Mouse (Mus musculus) limb, embryonic 15.5 days (tissue): ENCODE data around the gene Krt9. TPM values are rescaled to one million over a fixed set of nuclear protein-coding genes. Genes with fewer than 3 reads are reported as not detected.
"Not testable (repeated sequence)": the region's sequence is repeated elsewhere in the genome, so short reads cannot be mapped to it uniquely, and the experiment has no call there.

ENCODE experiments used
- ATAC-seq: fragments of 200-750 bp; cut with Nextera tagmentation; 2 replicates; pipeline ENCODE4 v1.8.0; 2017; ENCODE audit warnings: low read depth, moderate TSS enrichment; ENCODE audit not compliant: insufficient number of reproducible peaks, low FRiP score, low TSS enrichment
- H3K27ac ChIP-seq: fragments of 300-500 bp; sonication (generic); 2 replicates; pipeline ENCODE4 v1.5.1; 2015; ENCODE audit warnings: moderate library complexity, mild to moderate bottlenecking, inconsistent platforms
- H3K27me3 ChIP-seq: fragments of 300-500 bp; sonication (generic); 2 replicates; pipeline ENCODE4 v1.6.1; 2015; ENCODE audit warnings: inconsistent platforms
- H3K36me3 ChIP-seq: fragments of 300-500 bp; sonication (generic); 2 replicates; pipeline ENCODE4 v1.6.1; 2015; ENCODE audit warnings: inconsistent platforms
- H3K4me1 ChIP-seq: fragments of 300-500 bp; sonication (generic); 2 replicates; pipeline ENCODE4 v1.6.1; 2015; ENCODE audit warnings: inconsistent platforms
- H3K4me2 ChIP-seq: fragments of 300-500 bp; sonication (generic); 2 replicates; pipeline ENCODE4 v1.6.1; 2015; ENCODE audit warnings: mild to moderate bottlenecking, inconsistent platforms
- H3K4me3 ChIP-seq: fragments of 300-500 bp; sonication (generic); 2 replicates; pipeline ENCODE4 v1.5.1; 2015; ENCODE audit warnings: mild to moderate bottlenecking, inconsistent platforms
- H3K9ac ChIP-seq: fragments of 300-500 bp; sonication (generic); 2 replicates; pipeline ENCODE4 v1.6.1; 2015; ENCODE audit warnings: inconsistent platforms
- H3K9me3 ChIP-seq: fragments of 300-500 bp; sonication (generic); 2 replicates; pipeline ENCODE4 v1.6.1; 2016; ENCODE audit warnings: inconsistent platforms
- WGBS: fragments of 180-500 bp; shearing (Covaris S2); methylation state at CpG from one replicate; pipeline ENCODE4 v1.1.7; 2015; 5-methylcytosine and 5-hydroxymethylcytosine counted together
- polyA plus RNA-seq: library from polyadenylated mRNA; unstranded; fragments of >200 nt; fragmentation: Nextera tagmentation; extraction: Ambion mirVana; gene quantifications from 2 replicates; pipeline ENCODE4 v1.2.1, GENCODE M21; 2015

Gene Krt9
- 0.13 and 0.24 TPM in 2 replicates for polyA plus RNA-seq

GRCm38 (mm10) chr11:100192992-100193391 is at the start of gene Krt9:
TSS of gene Krt9 (minus strand) at chr11:100193246.
- ATAC-seq: no peak
- 39% methylated on average over 9 of the region's 9 CpGs for WGBS

GRCm38 (mm10) chr11:100240272-100240671 is 47.2 kb upstream of the Krt9 start:
- H3K4me1 ChIP-seq, H3K27ac ChIP-seq, H3K9ac ChIP-seq, H3K4me3 ChIP-seq, H3K9me3 ChIP-seq, ATAC-seq, H3K27me3 ChIP-seq, H3K36me3 ChIP-seq, H3K4me2 ChIP-seq: not testable (repeated sequence)
- WGBS: 89% methylated on average over 4 of the region's 4 CpGs

More at GRCm38 (mm10) chr11:100192992-100193391, at the start of gene Krt9:
- no peaks in the 10 kb centered on the region for H3K4me1 ChIP-seq
- 0 out of 2 replicates have a peak, but pooled peaks cover 8% of the 10 kb centered on the region for H3K27me3 ChIP-seq
- H3K27ac ChIP-seq: no peak within 1 kb of the TSS
- H3K4me2 ChIP-seq: no peak within 1 kb of the TSS
- no peaks in the 10 kb centered on the region for H3K9me3 ChIP-seq
- no peaks in the 10 kb centered on the region for H3K36me3 ChIP-seq
- H3K4me3 ChIP-seq: no peak within 1 kb of the TSS
- no peak within 1 kb of the TSS for H3K9ac ChIP-seq

GRCm38 (mm10) chr11:100221741-100222140 is 28.7 kb upstream of the Krt9 start:
- H3K9me3 ChIP-seq: no peaks in the 10 kb centered on the region
- H3K27ac ChIP-seq: no peak overlapping the region
- H3K4me1 ChIP-seq: no peaks in the 10 kb centered on the region
- no peak overlapping the region for H3K4me2 ChIP-seq
- 62% methylated on average over 8 of the region's 8 CpGs for WGBS
- no peak overlapping the region for H3K4me3 ChIP-seq
- ATAC-seq: no peak
- H3K27me3 ChIP-seq: no peaks in the 10 kb centered on the region
- no peaks in the 10 kb centered on the region for H3K36me3 ChIP-seq
- H3K9ac ChIP-seq: no peak overlapping the region

GRCm38 (mm10) chr11:100219304-100219703 is 26.3 kb upstream of the Krt9 start:
- WGBS: 73% methylated on average over 4 of the region's 4 CpGs
- no peak for ATAC-seq
- Histone ChIP-seq H3K36me3 (no peaks in the 10 kb centered on the region), H3K27me3 (no peaks in the 10 kb centered on the region), H3K9me3 (no peaks in the 10 kb centered on the region), H3K27ac (no peak overlapping the region), H3K9ac (no peak overlapping the region), H3K4me2 (no peak overlapping the region), H3K4me3 (no peak overlapping the region), H3K4me1 (no peaks in the 10 kb centered on the region)

GRCm38 (mm10) chr11:100208542-100208941 is 15.5 kb upstream of the Krt9 start:
- 42% methylated on average over 6 of the region's 6 CpGs for WGBS
- no peaks in the 10 kb centered on the region for H3K36me3 ChIP-seq
- 0 out of 2 replicates have a peak overlapping the region, but pooled peaks have one; percentile 12 for H3K4me2 ChIP-seq
- H3K27ac ChIP-seq: peak overlapping the region; percentile 43; the same call in 1 of the 2 replicates
- ATAC-seq: no peak
- no peaks in the 10 kb centered on the region for H3K4me1 ChIP-seq
- H3K9me3 ChIP-seq: no peaks in the 10 kb centered on the region
- H3K4me3 ChIP-seq: no peak overlapping the region
- H3K27me3 ChIP-seq: no peaks in the 10 kb centered on the region
- H3K9ac ChIP-seq: no peak overlapping the region

- no peak within 1 kb of the TSS for H3K9ac ChIP-seq
- no peaks in the 10 kb centered on the region for H3K27me3 ChIP-seq
- no peak for ATAC-seq
- H3K4me2 ChIP-seq: 0 out of 2 replicates have a peak within 1 kb of the TSS, but pooled peaks have one; percentile 12
- H3K4me3 ChIP-seq: peak within 1 kb of the TSS; percentile 30
- WGBS: 67% methylated on average over 8 of the region's 8 CpGs
- H3K9me3 ChIP-seq: no peaks in the 10 kb centered on the region
- no peaks in the 10 kb centered on the region for H3K4me1 ChIP-seq
- H3K27ac ChIP-seq: peak within 1 kb of the TSS; percentile 43; the same call in 1 of the 2 replicates
- H3K36me3 ChIP-seq: no peaks in the 10 kb centered on the region
Observed at GRCm38 (mm10) chr11:100207498-100207897, 14.5 kb upstream of the Krt9 start, which contains the start of gene Krt14. TSS of gene Krt14 (minus strand) at chr11:100207548.

- no peak for ATAC-seq
- Histone ChIP-seq H3K4me2 (no peak overlapping the region), H3K27me3 (no peaks in the 10 kb centered on the region), H3K4me1 (no peaks in the 10 kb centered on the region), H3K36me3 (no peaks in the 10 kb centered on the region), H3K9me3 (no peaks in the 10 kb centered on the region), H3K4me3 (no peak overlapping the region), H3K9ac (no peak overlapping the region), H3K27ac (no peak overlapping the region)
- 18% methylated on average over 6 of the region's 6 CpGs for WGBS
Observed at GRCm38 (mm10) chr11:100203448-100203847, 10.4 kb upstream of the Krt9 start.

GRCm38 (mm10) chr11:100202906-100203305 is 9.9 kb upstream of the Krt9 start:
- H3K4me1 ChIP-seq: no peaks in the 10 kb centered on the region
- H3K9me3 ChIP-seq: no peaks in the 10 kb centered on the region
- no peak overlapping the region for H3K4me3 ChIP-seq
- no peaks in the 10 kb centered on the region for H3K36me3 ChIP-seq
- 78% methylated on average over 4 of the region's 4 CpGs for WGBS
- no peak overlapping the region for H3K27ac ChIP-seq
- no peak overlapping the region for H3K4me2 ChIP-seq
- no peaks in the 10 kb centered on the region for H3K27me3 ChIP-seq
- no peak overlapping the region for H3K9ac ChIP-seq
- ATAC-seq: no peak

- Histone ChIP-seq H3K9me3 (no peaks in the 10 kb centered on the region), H3K36me3 (no peaks in the 10 kb centered on the region), H3K9ac (no peak overlapping the region), H3K4me1 (no peaks in the 10 kb centered on the region), H3K4me3 (no peak overlapping the region), H3K27me3 (no peaks in the 10 kb centered on the region), H3K4me2 (no peak overlapping the region), H3K27ac (no peak overlapping the region)
- 0 out of 2 replicates have a peak, but pooled peaks have one; percentile 6 for ATAC-seq
- WGBS: 39% methylated on average over 8 of the region's 8 CpGs
Observed at GRCm38 (mm10) chr11:100200104-100200820, 7.2 kb upstream of the Krt9 start.

GRCm38 (mm10) chr11:100198666-100199065 is 5.6 kb upstream of the Krt9 start:
- no peak overlapping the region for H3K4me2 ChIP-seq
- no peak overlapping the region for H3K4me3 ChIP-seq
- no peaks in the 10 kb centered on the region for H3K9me3 ChIP-seq
- no peaks in the 10 kb centered on the region for H3K4me1 ChIP-seq
- no peaks in the 10 kb centered on the region for H3K36me3 ChIP-seq
- 0 out of 2 replicates have a peak, but pooled peaks cover under 1% of the 10 kb centered on the region for H3K27me3 ChIP-seq
- H3K9ac ChIP-seq: no peak overlapping the region
- ATAC-seq: no peak
- 63% methylated on average over 4 of the region's 4 CpGs for WGBS
- H3K27ac ChIP-seq: no peak overlapping the region

- 89% methylated on average over 3 of the region's 3 CpGs for WGBS
- H3K4me3 ChIP-seq: no peak overlapping the region
- H3K4me1 ChIP-seq: no peaks in the 10 kb centered on the region
- H3K36me3 ChIP-seq: no peaks in the 10 kb centered on the region
- no peak for ATAC-seq
- 0 out of 2 replicates have a peak, but pooled peaks cover 8% of the 10 kb centered on the region for H3K27me3 ChIP-seq
- H3K9ac ChIP-seq: no peak overlapping the region
- no peak overlapping the region for H3K27ac ChIP-seq
- no peak overlapping the region for H3K4me2 ChIP-seq
- no peaks in the 10 kb centered on the region for H3K9me3 ChIP-seq
Observed at GRCm38 (mm10) chr11:100191820-100192219, 1.2 kb downstream of the Krt9 start.

- no peak overlapping the region for H3K27ac ChIP-seq
- WGBS: 82% methylated on average over 8 of the region's 8 CpGs
- no peak overlapping the region for H3K4me3 ChIP-seq
- H3K9ac ChIP-seq: no peak overlapping the region
- no peaks in the 10 kb centered on the region for H3K9me3 ChIP-seq
- H3K27me3 ChIP-seq: no peaks in the 10 kb centered on the region
- no peak for ATAC-seq
- no peaks in the 10 kb centered on the region for H3K4me1 ChIP-seq
- H3K4me2 ChIP-seq: no peak overlapping the region
- no peaks in the 10 kb centered on the region for H3K36me3 ChIP-seq
Observed at GRCm38 (mm10) chr11:100186736-100187135, 6.3 kb downstream of the Krt9 start.
